Mouse (Mus musculus) heart, postnatal 0 days (tissue): Measurements from ENCODE around the gene Trnau1ap.

Experiments used
- CTCF ChIP-seq: IDR thresholded peaks from 2 replicates; pipeline ENCODE4 v1.5.1; 2016; ENCODE audit warnings: antibody characterized with exemption, control low read depth, low read depth
- EP300 ChIP-seq: IDR thresholded peaks from 2 replicates; pipeline ENCODE4 v1.6.1; 2016; ENCODE audit warnings: antibody characterized with exemption, low read depth

- TF ChIP-seq CTCF (no peak), EP300 (no peak)
Measured at GRCm38 (mm10) chr4:132346661-132347060, 17.3 kb upstream of the Trnau1ap start.
